Mouse (Mus musculus) c-Kit-negative CD71-positive TER-119-positive erythroid progenitor cells, embryonic 14.5 days (primary cell): Measurements from ENCODE around the gene Mta2.
"Not testable (repeated sequence)": the region's sequence is repeated elsewhere in the genome, so short reads cannot be mapped to it uniquely, and the experiment has no call there.

Experiments
- DNase-seq: peaks from one replicate; pipeline ENCODE4 v3.0.0-alpha.2; 2013; ENCODE audit warnings: low read depth, low spot score

Gene Mta2

DNA sequence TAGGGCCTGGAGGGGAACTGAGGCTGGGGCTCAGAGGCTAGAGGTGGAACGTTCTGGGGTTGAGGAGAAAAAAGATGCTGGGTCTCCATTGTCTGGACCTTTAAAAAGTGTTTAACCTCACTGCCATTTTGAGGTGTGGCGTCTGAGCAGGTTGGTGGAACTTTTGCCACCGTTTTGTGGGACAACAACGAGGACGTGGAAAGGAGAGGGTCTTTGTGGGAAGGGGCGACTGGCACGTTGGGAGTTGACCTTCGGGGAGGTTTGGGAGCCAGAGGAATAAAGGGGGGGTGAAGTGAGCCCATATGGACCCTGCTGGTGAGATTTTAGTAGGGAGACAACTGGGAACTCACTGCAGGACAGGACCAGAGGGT, 25.7 kb downstream of the Mta2 start:
- DNase-seq: no peak

DNA sequence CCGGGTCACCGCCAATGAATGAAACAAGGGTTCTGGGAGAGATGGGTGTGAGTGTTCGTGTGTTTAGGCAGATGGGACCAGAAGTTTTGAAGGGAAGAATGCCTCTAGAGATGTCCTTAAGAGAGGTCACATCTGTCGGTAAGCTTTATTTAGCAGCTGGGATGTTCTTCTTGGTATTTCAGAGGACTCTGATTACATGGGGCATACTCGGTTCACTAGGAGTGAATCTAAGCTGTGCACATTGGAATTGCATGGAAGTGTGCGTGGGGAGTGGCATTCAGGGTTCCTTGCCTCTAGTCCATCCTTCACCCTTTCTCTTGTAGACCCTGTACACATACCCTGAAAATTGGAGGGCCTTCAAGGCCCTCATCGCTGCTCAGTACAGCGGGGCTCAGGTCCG, 26.2 kb downstream of the Mta2 start:
- DNase-seq: no peak

DNA sequence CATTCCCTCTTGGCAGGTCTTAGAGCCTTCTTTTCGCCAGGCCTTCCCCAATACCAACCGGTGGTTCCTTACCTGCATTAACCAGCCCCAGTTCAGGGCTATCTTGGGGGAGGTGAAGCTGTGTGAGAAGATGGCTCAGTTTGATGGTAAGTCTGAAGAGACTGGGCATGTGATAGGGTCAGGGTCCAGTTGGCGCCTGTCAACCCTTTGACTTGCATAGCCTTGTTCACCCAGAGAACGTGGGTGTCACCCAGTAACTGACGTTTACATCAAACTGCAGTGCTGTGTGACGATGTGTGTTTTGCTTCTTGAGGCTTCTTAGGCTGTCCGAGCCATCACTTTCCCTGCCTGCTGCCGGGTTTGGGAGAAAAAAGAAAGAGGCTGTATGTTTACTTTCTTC, 30.8 kb downstream of the Mta2 start:
- not testable (repeated sequence) for DNase-seq

DNA sequence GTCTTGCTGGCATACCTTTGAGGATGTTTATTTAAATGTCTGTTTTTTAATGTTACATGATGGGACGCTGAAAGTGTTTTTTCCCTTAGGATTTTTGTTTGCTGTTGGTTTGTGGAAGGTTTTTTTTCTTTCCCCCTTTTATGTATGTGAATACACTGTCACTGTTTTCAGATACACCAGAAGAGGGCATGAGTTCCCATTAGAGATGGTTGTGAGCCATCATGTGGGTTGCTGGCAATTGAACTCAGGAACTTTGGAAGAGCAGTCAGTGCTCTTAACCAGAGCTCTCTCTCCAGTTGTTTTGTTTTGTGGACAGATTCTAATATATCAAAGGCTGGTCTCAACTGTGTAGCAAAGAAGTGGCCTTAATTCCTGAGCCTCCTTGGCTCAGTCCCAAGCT, 33.0 kb downstream of the Mta2 start:
- no peak for DNase-seq

DNA sequence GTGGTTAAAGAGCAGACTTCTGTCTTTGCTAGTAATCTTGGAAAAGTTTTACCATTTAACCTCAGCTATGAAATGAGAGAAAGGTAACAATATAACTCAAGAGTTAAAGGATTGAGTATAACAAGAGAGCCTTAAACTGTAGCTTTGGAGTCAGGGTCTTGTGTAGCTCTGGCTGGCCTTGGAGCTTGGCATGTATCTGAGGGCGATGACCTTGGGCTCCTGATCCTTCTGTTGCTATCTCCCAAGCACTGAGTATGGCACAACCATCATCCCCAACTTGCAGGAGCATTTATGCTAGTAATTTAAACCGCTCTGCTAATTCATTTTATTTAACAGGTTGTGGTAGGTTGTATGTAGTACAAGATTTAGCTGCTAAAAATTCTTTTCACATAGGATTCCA, 33.8 kb downstream of the Mta2 start:
- DNase-seq: no peak

DNA sequence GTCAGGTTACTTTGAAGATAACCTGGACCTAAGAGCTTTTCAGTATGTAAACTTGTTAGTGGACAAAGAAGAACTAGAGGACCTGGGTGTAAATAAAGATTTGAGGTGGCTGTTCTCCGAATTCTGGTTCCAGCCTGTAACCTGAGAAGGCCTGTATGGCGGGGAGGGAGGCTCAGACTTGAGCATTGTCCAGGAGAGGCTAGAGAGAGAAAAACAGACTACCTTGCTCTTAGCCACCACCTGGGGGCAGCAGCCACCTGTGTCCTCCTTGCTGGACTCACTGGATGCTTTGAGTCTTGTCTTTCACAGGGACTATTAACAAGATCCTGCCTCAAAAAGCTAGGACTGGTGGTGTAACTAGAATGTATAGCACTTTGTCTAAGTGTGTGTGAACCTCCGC, 34.9 kb downstream of the Mta2 start:
- no peak for DNase-seq

DNA sequence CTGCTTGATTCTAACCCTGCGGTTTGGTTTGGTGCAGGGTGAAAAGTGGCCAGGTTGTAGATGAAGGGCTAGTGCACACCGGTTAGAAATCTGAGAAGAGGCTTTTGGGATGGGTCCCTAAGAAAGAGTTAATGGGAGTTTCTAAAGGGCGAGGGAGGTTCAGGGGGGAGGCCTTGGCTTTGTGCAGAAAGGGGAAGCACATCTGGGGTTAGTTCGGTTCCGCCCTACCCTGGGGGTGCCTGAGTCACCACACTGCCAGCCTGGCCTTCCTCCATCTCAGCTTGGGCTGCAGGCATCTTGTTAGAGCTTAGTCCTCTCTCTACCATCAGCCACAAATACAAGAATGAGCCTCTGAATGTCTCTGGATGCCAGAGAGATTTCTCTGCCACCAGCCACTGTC, 39.1 kb downstream of the Mta2 start:
- DNase-seq: no peak

DNA sequence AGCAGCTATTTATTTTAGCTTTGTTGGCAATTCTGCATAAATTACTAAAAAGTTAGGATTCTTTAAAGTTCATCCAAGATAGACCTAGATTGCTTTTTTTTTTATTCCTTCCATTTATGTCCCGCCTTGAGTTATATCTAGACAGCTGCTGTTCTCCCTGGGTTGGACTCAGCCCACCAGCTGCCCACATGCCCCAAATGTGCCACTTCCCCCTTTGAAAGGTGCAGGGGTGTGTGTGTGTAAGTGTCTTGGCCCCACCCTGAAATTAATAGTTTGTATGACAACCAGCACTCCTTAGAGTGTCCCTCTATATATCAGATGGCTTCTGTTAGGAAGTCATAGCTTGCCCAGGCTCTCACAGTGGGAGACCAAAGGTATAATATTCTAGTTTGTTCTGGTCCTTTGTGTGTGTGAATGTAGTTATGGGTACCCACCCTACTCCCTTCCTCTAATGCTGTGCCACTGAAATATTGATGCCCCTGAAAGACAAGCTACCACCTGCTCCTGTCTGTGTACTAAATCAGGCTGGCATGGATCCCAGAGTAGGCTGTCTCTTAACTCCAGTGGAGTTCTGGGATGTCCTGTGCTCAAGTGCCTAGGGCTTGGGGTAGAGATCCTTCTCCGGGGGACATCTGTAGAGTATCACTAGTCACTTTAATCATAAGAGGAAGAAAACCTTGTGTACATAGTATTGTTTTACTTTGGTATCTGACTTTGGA, 39.9 kb downstream of the Mta2 start:
- DNase-seq: no peak

DNA sequence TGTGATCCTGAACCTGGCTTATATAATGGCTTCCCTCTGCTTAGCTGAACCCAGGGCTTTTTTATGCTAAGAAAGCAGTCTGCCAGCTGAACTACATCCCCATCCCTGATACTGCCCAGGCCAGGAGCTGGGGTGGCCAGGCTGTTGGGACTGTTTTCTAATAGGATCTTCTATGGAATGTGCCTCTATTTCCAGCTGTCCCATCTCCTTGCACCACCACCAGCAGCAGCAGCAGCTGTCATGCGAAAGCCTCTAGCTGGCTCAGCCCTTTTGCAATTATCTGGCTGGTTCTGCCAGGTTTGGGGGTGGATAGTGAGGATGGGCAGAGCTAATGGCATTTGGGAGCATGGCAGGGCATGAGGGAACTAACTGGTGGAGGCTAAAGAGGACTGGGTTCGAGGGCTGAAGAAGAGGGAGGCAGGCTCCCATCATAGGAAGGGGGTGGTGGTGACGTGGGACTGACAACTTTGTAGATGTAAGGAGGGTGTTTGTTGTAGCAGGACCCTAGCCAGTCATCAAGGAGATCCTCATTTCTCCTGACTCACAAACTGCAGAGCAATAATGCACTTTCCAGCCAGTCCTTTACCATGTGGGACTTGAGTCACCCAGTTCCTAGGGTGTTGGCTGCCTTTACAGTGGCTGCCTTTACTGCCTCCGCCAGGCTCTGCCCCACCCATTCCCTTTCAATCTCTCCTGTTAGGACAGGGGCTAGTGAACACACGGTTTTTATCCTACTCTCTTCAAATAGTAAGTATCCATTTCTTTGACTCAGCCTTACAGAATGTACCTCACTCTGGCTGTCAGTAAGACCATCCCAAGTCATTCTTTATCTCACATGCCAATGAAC, 40.9 kb downstream of the Mta2 start:
- no peak for DNase-seq

DNA sequence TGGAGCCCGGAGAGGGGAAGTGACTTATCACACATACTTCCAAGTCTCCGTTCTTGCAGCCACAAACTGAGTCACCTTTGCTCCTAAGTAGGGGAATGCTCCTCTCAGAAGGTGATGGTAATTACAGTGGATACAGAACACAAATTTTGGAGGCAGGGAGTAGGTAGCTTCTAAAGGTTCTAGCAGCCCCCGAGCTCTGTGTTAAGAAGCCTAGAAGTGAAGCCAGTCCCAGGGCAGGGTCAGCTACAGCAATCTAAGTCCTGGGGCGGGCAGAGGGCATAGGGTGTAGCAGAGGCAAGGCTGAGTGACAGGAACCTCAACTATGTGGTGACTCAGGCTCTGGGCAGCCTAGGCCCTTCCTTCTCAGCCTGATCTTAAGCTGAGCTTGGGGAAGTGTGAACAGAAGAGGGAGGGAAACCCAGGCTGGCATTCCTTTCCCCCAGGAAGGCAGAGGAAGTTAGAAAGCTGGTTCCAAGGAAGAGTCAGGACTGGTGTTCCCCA, 41.5 kb downstream of the Mta2 start:
- no peak for DNase-seq

DNA sequence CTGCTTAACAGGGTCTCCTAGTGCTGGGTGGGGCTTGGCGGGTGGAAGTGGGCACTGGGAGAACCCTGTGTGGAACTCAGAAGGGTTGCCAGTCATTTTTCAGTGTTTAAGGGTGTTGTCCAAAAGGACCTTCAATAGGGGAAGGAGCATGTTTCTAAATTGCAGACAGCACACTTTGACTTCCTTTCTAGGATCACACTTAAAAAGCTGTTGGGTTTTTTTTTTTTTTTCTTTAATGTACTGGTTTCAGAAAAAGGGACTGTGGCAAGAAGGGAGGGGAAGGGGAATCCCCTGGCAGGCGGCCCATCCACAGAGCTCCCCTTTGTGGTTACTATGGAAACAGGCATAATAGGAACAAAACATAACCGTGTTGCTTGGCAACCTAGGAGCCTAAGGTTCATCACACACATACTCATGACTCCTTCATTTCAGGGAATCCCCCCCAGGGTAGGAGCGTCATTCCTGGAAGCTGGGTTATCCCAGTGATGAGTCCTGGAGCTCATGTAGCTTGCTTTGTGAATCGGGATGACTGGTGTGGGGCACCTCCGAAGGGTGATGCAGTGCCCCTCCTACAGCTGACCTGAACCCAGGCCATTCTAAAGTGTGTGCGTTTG, 42.7 kb downstream of the Mta2 start:
- DNase-seq: no peak

DNA sequence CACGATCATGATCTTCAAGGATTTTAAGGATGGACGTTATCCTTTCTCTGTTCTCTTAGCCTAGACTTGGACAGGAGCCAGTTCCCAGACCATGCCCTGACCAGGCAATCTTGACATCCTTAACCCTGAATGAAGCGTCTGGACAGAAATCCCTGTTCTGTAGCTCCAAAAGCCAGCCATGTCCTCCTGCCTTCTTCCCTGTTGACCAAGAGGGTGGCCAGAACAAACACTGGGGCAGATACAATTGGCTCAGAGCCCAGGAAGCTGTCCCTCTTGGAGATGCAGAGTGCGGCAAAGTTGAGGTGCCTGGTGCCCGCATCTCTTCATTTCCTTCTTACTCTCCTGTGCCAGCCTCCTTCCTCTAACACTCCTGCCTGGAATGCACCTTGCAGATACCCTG, 44.2 kb downstream of the Mta2 start:
- DNase-seq: no peak

DNA sequence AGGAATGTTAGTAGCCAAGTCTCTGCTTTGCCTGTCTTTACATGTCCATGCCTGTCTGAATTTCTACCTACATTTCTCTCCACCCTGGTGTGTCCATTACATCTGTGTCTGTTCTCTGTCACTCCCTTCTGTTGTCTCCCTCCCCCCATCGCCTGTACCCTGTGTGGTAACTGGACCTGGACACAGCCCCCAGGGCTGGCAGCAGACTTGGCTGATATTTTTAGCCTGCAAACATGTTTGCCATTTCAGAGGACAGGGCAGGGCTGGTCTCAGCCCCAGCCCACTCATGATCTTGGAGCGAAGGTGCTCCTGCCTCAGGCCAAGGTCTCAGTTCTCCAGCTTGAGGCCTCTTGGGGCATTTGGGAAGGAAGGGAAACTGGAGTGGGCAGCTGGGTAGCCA, 46.1 kb downstream of the Mta2 start:
- DNase-seq: no peak

DNA sequence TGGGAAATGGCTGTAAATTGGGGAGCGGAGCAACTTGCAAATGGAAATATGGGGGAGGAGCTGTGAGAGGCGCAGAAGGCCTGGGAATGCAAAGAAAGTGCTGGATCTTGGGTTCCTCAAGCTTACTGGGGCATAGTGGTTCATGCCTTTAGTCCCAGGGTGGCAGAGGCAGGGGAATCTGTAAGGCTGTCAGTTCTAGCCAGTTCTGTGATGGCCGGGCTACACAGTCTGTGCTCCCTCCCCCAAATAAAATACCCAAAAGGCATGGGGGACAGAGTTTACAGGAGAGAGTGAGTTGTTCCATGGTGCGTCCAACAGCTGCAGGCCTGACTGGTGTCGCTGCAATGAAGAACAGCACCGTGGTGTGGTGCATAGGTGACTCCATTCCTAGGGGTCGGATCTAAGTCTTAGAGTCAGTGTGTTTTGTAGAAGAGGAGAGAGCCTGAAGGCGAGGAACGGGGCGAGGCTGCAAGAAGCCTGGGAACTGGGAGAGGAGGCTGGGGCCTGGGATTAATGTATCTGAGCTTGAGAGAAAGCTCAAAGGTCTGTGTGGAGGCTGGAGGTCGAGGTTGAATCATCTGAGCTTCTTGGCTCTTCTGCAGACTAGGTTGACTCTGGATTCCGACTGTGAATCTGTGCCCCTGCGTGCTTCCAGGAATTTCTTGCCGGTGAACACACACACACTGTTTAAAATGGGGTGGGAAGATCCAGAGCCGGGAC, 46.8 kb downstream of the Mta2 start:
- DNase-seq: no peak

DNA sequence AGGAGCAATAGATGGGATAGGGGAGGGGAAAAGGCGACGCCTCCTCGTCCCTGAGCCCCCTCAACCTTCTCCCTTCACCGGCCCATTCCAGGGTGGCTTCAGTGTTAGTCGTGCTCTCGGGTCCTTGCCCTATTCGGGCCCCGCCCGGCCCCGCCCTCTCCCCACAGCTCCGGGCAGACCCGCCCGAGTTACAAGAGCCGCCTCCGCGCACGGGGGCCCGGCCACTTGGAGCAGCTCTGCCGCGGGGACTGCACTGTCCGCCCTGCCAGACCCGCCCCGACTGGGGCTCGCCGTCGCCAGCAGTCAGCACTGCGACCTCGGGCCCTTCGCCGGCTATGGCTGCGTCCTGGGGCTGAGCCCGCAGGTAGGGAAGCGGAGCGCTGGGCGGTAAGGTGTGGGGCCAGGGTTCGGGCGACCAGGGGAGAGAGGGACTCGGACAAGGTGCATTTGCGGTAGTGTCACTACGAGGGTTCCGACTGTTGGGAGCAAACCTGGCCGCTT, 47.4 kb downstream of the Mta2 start, which contains the start of gene Ahnak:
Gene Ahnak (plus strand): TSS at position 219 of the 501 bp plus-strand sequence.
- no peak for DNase-seq

DNA sequence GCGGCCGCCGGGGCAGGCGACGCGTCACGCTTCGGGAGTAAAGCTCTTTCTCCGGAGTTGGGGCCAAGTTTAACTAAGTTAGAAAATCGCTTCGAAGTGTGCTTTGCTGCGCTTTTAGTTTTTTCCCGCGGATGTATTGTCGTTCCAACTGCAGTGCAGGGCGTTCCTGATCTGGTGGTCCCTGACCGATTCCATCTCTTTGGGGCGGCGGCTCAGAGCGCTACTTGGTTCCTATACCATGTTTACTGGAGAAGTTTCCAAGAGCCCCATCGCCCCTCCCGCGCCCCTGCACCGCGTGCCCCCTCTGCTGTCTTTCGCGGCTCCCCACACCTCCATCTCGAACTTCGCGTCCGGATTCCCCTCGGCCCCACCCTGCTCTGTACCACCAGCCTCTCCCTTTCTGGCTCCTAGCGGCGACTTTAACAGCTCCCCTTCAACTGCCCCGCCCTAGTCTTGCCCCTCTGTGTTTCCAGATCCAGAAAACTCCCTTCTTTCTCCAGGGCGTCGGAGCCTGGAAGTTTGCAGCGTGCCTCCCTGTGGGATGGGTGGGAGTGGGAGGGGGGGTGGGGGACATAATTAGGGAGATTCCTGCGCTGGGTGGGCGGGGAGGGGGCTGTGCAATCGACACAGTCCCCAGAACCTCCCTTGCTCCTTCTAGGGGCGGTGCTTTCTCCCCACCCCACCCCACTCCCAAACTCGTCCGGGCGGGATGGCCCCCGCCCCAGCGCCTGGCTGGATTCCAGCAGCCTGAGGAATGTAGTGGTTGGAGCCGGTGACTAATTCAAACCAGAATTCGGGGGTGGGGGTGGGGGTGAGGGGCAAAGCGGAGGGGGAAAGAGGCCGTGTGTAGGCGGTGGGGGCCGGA, 48.1 kb downstream of the Mta2 start:
- no peak for DNase-seq

DNA sequence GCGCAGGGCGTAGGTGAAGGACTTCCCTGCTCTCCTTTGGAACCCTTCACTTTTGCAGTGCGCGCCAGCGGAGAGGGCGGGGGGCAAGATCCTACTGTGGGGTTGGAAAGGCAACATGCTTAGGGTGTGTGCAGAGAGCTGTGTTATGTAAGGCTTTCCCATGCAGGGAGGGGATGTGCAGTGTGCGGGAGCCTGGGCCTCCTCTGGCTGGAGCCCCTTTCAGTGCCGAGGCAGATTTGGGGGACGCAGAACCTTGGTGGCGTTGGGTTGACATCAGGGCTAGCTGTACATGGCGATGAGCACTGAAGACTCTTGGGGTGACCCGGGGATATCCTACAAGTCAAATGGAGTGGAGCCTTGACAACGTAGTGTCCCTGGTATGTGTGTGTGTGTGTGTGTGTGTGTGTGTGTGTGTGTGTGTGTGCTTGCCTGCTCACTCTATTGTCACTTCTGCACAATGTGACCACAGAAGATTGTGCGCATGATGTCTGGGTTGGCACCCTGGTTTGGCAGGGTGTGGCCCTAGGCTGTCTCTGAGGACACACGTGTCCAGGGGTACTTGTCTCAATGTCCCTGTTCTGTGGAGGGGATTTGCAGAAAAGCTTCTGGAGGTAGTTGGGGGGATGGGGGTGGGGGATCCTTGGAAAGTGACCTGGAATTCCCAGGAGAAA, 48.9 kb downstream of the Mta2 start:
- no peak for DNase-seq

DNA sequence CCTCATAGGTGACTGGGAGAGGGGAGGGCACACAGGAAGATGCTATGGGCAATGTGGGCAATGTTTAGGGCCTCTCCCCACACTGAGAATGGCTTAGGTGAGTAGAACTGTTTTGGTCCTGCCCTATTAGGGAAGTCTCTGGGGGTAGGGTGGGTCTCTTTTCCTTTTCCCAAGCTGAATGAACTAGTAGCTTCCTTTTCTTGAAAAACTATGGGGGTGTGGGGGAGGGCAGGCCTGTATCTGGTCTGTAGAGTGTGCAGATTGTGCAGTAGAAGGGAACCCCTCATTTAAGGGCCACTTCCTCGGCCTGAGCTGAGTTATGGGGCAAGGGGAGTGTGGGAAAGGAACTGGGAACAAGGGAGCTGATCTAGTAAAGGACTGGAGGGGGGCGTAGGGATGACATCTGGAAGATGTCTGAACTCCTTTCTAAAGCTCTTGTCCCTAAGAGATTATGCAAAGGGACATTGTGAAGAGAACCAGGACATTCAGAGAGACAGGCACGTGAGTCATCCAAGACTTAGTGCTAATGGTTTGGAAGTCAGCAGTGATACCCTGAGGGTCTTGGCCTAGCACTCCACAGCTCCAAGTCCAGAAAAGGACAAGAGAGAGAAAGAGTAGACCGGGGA, 49.7 kb downstream of the Mta2 start:
- no peak for DNase-seq

DNA sequence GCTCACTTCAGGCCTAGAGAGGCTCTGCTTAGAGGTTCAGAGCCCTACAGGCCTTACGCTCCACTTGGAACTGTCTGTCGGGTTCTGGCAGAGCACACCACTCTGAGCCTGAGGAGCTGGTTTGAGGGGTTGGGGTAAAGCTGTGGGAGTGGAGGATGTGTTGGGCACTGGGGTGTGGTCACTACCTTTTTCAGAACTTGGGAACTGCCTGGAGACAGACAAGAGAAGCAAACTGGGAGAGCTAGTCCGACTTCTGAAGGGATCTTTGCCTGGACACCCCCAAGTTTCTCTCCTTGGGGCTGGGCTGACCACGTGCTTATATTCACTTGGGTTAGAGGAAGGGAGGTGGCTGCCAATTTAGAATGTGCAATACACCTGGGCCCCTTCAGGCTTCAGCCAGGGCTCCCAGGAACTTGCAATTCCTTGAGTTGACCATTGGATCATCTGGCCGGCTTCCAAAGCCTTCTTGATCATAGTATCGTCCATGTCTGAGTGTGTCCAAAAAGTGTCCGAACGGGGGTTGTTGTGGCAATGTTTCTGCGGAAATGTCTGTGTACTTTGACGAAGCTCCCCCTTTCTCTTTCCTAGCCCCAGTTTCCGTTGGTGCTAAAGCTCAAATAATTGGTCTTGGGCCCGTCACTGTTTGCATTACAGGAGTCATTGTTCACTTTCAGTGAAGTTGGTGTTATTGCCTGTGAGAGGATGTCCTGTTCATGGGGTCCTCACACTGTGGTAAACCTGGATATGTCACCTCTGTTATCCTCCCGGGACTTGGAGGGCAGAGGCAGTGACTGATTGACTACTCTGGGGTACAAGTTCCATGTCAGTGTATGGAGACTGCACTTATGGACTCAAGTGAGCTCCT, 50.4 kb downstream of the Mta2 start:
- no peak for DNase-seq
